In the genomic region with DNA sequence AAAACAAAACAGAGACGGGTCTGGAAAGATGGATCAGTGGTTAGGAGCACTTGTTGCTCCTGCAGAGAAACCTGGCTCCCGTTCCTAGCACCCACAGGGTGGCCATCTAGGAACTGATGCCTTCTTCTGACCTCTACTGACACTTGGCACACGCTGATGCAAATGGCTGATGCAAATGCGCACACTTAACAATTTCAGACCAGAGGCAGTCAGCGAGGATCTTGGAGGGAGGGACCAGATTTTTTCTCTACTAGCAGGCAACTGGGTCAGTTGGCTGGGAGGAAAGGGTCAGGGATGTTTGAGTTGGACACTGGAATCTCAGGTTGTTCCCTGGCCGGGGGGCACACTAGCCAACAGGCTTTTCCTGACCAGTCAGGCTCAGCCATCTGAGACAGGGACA, we compare ENCODE assay signal across 7 mouse cellular contexts. TPM values are rescaled to one million over a fixed set of nuclear protein-coding genes. Genes with fewer than 3 reads are reported as not detected.
A peak's percentile ranks its signal among the peaks of the same experiment; 100 is the strongest.
DNase-seq lines count a peak whose midpoint lies in the region; ATAC-seq and TF ChIP-seq lines count a peak whose summit lies in the region.

A gene (plus strand): TSS at position 240 of the 400 bp plus-strand sequence.

- H3ac ChIP-seq in C2C12 (ENCODE audit: control insufficient read depth, insufficient read length, low read depth): peak within 1 kb of the TSS; percentile 91

- TF ChIP-seq EP300 in heart, postnatal 0 days (IDR thresholded peaks at IDR 0.05; ENCODE audit: low read depth): no peak

- peak within 1 kb of the TSS; percentile 98 for H3K4me2 ChIP-seq in heart, postnatal 0 days (ENCODE audit: low read depth, low read length)
- H3K4me2 ChIP-seq in stomach, embryonic 14.5 days (replicated peaks; ENCODE audit: low read depth, low read length): peak within 1 kb of the TSS; percentile 91

- H3K4me3 ChIP-seq in C2C12 (ENCODE audit: insufficient read depth, poor library complexity, severe bottlenecking) (peak within 1 kb of the TSS; percentile 52), E14TG2a.4 (replicated peaks; ENCODE audit: low read length) (peak within 1 kb of the TSS; percentile 90)
- H3K4me3 ChIP-seq in heart, postnatal 0 days (ENCODE audit: low read depth, low read length): peak within 1 kb of the TSS; percentile 60
- H3K4me3 ChIP-seq in limb, embryonic 10.5 days: peak within 1 kb of the TSS; percentile 77
- peak within 1 kb of the TSS; percentile 63 for H3K4me3 ChIP-seq in stomach, embryonic 14.5 days (ENCODE audit: low read depth, low read length)

- peaks cover 66% of the 10 kb centered on the region for H3K4me1 ChIP-seq in E14TG2a.4 (replicated peaks; ENCODE audit: low read depth, low read length)
- peaks cover 28% of the 10 kb centered on the region for H3K4me1 ChIP-seq in heart, postnatal 0 days (ENCODE audit: control insufficient read depth, insufficient read depth)
- peaks cover 49% of the 10 kb centered on the region for H3K4me1 ChIP-seq in limb, embryonic 10.5 days
- peaks cover 24% of the 10 kb centered on the region for H3K4me1 ChIP-seq in stomach, embryonic 14.5 days (ENCODE audit: control insufficient read depth, insufficient read depth, low read length)

- no peaks in the 10 kb centered on the region for H3K9me3 ChIP-seq in E14TG2a.4 (ENCODE audit: low read length)
- H3K9me3 ChIP-seq in heart, postnatal 0 days (replicated peaks; ENCODE audit: control insufficient read depth, low read length): no peaks in the 10 kb centered on the region
- no peaks in the 10 kb centered on the region for H3K9me3 ChIP-seq in limb, embryonic 10.5 days (replicated peaks)
- H3K9me3 ChIP-seq in stomach, embryonic 14.5 days (ENCODE audit: control insufficient read depth, low read depth, low read length): no peaks in the 10 kb centered on the region

- TF ChIP-seq CTCF in C2C12 (IDR thresholded peaks at IDR 0.05; ENCODE audit: control insufficient read depth, insufficient read depth, insufficient read length): no peak
- no peak for TF ChIP-seq CTCF in E14TG2a.4 (conservative IDR thresholded peaks at IDR 0.05; ENCODE audit: low read length)
- no peak for TF ChIP-seq CTCF in heart, postnatal 0 days (IDR thresholded peaks at IDR 0.05; ENCODE audit: low read depth)

- no peak for DNase-seq in heart, postnatal 0 days (ENCODE audit: low spot score)
- DNase-seq in limb, embryonic 10.5 days (ENCODE audit: low spot score): no peak
- DNase-seq in cerebellum, postnatal 10 days: no peak

- peaks cover 4% of the 10 kb centered on the region for H3K36me3 ChIP-seq in C2C12 (ENCODE audit: control insufficient read depth, insufficient read depth)
- peaks cover 33% of the 10 kb centered on the region for H3K36me3 ChIP-seq in E14TG2a.4 (ENCODE audit: insufficient read depth, low read length)
- H3K36me3 ChIP-seq in heart, postnatal 0 days (replicated peaks; ENCODE audit: control insufficient read depth, insufficient read depth, low read length): 0 out of 2 replicates have a peak, but pooled peaks cover 3% of the 10 kb centered on the region
- H3K36me3 ChIP-seq in limb, embryonic 10.5 days: peaks cover 5% of the 10 kb centered on the region
- no peaks in the 10 kb centered on the region for H3K36me3 ChIP-seq in stomach, embryonic 14.5 days (ENCODE audit: control insufficient read depth, insufficient read depth, low read length)

- H3K27me3 ChIP-seq in C2C12 (ENCODE audit: control insufficient read depth, insufficient read depth, insufficient read length) (no peaks in the 10 kb centered on the region), E14TG2a.4 (ENCODE audit: insufficient read depth, low read length) (peaks cover 12% of the 10 kb centered on the region; the same call in 1 of the 2 replicates)
- H3K27me3 ChIP-seq in heart, postnatal 0 days (ENCODE audit: control insufficient read depth, insufficient read depth, low read length): no peaks in the 10 kb centered on the region; the same call in 1 of the 2 replicates
- peaks cover 87% of the 10 kb centered on the region for H3K27me3 ChIP-seq in limb, embryonic 10.5 days (ENCODE audit: low read depth, poor library complexity, severe bottlenecking)
- H3K27me3 ChIP-seq in stomach, embryonic 14.5 days (ENCODE audit: control insufficient read depth, insufficient read depth, low read length): no peaks in the 10 kb centered on the region

- peak within 1 kb of the TSS; percentile 76 for H3K27ac ChIP-seq in heart, postnatal 0 days (ENCODE audit: low read depth)
- peak within 1 kb of the TSS; percentile 94 for H3K27ac ChIP-seq in limb, embryonic 10.5 days
- H3K27ac ChIP-seq in stomach, embryonic 14.5 days (ENCODE audit: low read length): peak within 1 kb of the TSS; percentile 44; the same call in 1 of the 2 replicates

- H3K9ac ChIP-seq in heart, postnatal 0 days (replicated peaks; ENCODE audit: low read depth, low read length): peak within 1 kb of the TSS; percentile 77
- peak within 1 kb of the TSS; percentile 83 for H3K9ac ChIP-seq in stomach, embryonic 14.5 days (replicated peaks; ENCODE audit: low read depth, low read length)

- H3K79me3 ChIP-seq in C2C12 (ENCODE audit: low read depth): peaks cover 3% of the 10 kb centered on the region

- 50% methylated on average over 6 of the region's 6 CpGs for WGBS in heart, postnatal 0 days
- 23% methylated on average over 6 of the region's 6 CpGs for WGBS in limb, embryonic 10.5 days
- WGBS in stomach, embryonic 14.5 days: 31% methylated on average over 6 of the region's 6 CpGs

- ATAC-seq in erythroblast, adult 5-6 weeks (replicated peaks; ENCODE audit: low FRiP score, poor library complexity, severe bottlenecking): no peak
- no peak for ATAC-seq in heart, postnatal 0 days (ENCODE audit: insufficient read depth, low read depth)
- no peak for ATAC-seq in stomach, embryonic 14.5 days (ENCODE audit: insufficient number of reproducible peaks, insufficient read depth, low FRiP score, low read depth)

- peaks cover 30% of the 10 kb centered on the region for H3K79me2 ChIP-seq in C2C12 (ENCODE audit: control insufficient read depth, insufficient read depth)

TF ChIP-seq in C2C12, 6 proteins besides CTCF, POLR2A, EP300 and RAD21:
- no peak for TF ChIP-seq FOSL1 (IDR thresholded peaks at IDR 0.05; ENCODE audit: insufficient read depth, low read length, poor library complexity, severe bottlenecking)
- no peak for TF ChIP-seq USF1 (IDR thresholded peaks at IDR 0.05; ENCODE audit: low read depth)
- no peak for TF ChIP-seq MYOG (IDR thresholded peaks at IDR 0.05; ENCODE audit: control insufficient read depth, extremely low read depth, insufficient read length)
- TF ChIP-seq MAX (IDR thresholded peaks at IDR 0.05): no peak
- no peak for TF ChIP-seq MYOD1 (IDR thresholded peaks at IDR 0.05; ENCODE audit: control insufficient read depth, insufficient read length, low read depth)
- no peak for TF ChIP-seq CEBPB (IDR thresholded peaks at IDR 0.05; ENCODE audit: low read depth)

RNA-seq across cellular contexts. Expression of the gene that starts here (rescaled TPM):
- 91.1 TPM for polyA plus RNA-seq in C2C12 (2012; fragmentation: generic; extraction: Trizol)
- total RNA-seq in erythroblast, adult 5-6 weeks (2015; ENCODE audit: low replicate concordance): 33.2 and 46.5 TPM in 2 replicates
- total RNA-seq in erythroblast, adult 5-6 weeks (2017; ENCODE audit: low replicate concordance): 27.2 and 33.2 TPM in 2 replicates
- 1,554 and 1,749 TPM in 2 replicates for total RNA-seq in heart, postnatal 0 days (2014; rRNA removed; ENCODE audit: low replicate concordance)
- 1,293 and 1,345 TPM in 2 replicates for polyA plus RNA-seq in heart, postnatal 0 days (2015; fragmentation: Nextera tagmentation; extraction: Ambion mirVana)
- 4.9 and 5.8 TPM in 2 replicates for polyA plus RNA-seq in limb, embryonic 10.5 days (2016; fragmentation: Nextera tagmentation; extraction: Ambion mirVana)
- polyA plus RNA-seq in stomach, embryonic 14.5 days (2014; fragmentation: Nextera tagmentation; extraction: Ambion mirVana): 40.3 and 47.6 TPM in 2 replicates

Comparison
In these comparisons a context has a peak if more than half of its experiments do, and no peak if none do; other contexts are left out.
1. RNA of the gene that starts here (total RNA-seq): 1,554 to 1,749 TPM in heart, postnatal 0 days; 27.2 to 46.5 TPM in erythroblast, adult 5-6 weeks; every median in the first group is over 10 times any median in the second.
2. RNA of the gene that starts here (polyA plus RNA-seq): 1,293 to 1,345 TPM in heart, postnatal 0 days; 91.1 TPM in C2C12 (single experiment), 40.3 to 47.6 TPM in stomach, embryonic 14.5 days and 4.9 to 5.8 TPM in limb, embryonic 10.5 days; every median in the first group is over 10 times any median in the second.
3. H3K27ac ChIP-seq: peak in every context shown above with its lines; median percentile 94 in limb, embryonic 10.5 days; 76 in heart, postnatal 0 days; 44 in stomach, embryonic 14.5 days.
4. Peak in every context shown above with its lines, with median percentiles within 50 percentile points of each other: H3K4me3 ChIP-seq.